Mouse (Mus musculus) cerebellum, adult 2 months (tissue): Measurements from ENCODE around the gene Tmub2. TPM values are rescaled to one million over a fixed set of nuclear protein-coding genes. Genes with fewer than 3 reads are reported as not detected.

Source experiments
- DNase-seq, 2 experiments: peaks; one replicate each; pipeline ENCODE4 v3.0.0; 2021
- H3K27ac ChIP-seq: fragments of 200-500 bp; 2 replicates; pipeline ENCODE4 v1.5.1; 2012; ENCODE audit warnings: low read length, control low read depth, inconsistent platforms; ENCODE audit not compliant: insufficient read depth
- H3K27me3 ChIP-seq: fragments of 200-500 bp; 2 replicates; pipeline ENCODE4 v1.6.1; 2012; ENCODE audit warnings: inconsistent platforms, mild to moderate bottlenecking, low read length, moderate library complexity; ENCODE audit not compliant: control insufficient read depth, insufficient read depth
- H3K4me1 ChIP-seq: fragments of 200-500 bp; 2 replicates; pipeline ENCODE4 v1.6.1; 2011; ENCODE audit warnings: low read length; ENCODE audit not compliant: control insufficient read depth, insufficient read depth
- H3K4me3 ChIP-seq: fragments of 200-500 bp; replicated peaks from 2 replicates; pipeline ENCODE3; 2011; ENCODE audit warnings: mild to moderate bottlenecking, low read depth, low read length, control low read depth; ENCODE audit not compliant: insufficient read depth
- CTCF ChIP-seq: fragments of 200-500 bp; IDR thresholded peaks from 2 replicates; pipeline ENCODE4 v1.5.1; 2011; ENCODE audit warnings: low read depth, mild to moderate bottlenecking, control low read depth, low read length, moderate library complexity, borderline replicate concordance; ENCODE audit not compliant: insufficient read depth
- POLR2A ChIP-seq: fragments of 200-500 bp; IDR thresholded peaks from 2 replicates; pipeline ENCODE4 v1.6.1; 2011; ENCODE audit warnings: low read length, control low read depth, borderline replicate concordance; ENCODE audit not compliant: insufficient read depth
- WGBS: fragments of 180-500 bp; shearing (Covaris S2); methylation state at CpG from one replicate; pipeline ENCODE4 v1.1.7; 2018; 5-methylcytosine and 5-hydroxymethylcytosine counted together
- polyA plus RNA-seq: library from polyadenylated mRNA; depleted of rRNA; stranded (reverse); fragments of >200 nt; gene quantifications from 2 replicates; pipeline ENCODE4 v1.2.3, GENCODE M21; 2012; rRNA removed

Tmub2 gene
- 82.7 and 85.3 TPM in 2 replicates for polyA plus RNA-seq

DNA sequence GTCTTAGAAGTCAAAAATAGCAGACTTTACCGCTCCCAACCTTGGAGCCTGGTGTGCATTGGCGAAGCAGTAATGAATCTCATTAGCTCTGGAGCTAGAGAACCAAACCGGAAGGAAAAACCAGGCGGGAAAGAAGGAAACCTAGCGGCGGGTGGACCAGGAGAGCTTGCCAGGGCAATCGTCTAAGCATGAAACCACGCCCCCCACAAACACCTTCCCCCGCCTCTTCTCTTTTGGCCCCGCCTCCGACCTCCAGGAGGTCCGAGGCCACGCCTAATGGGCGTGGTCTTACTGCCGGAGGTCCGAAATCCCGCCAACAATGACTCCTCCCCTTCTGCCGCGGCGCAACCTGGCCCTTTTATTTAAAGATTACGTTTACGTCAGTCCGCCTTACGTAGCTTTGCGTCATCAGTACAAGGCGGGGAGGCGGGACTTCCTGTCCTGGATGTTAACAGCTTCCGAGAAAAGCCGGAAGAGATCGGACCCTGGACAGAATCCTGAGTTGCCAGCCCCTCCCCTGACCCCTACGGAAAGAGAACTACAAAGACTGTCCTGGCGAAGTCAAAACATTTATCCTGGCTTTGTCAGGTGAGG, at the start of gene Tmub2:
Gene Tmub2, plus strand, starts transcription at position 431 of the 594 bp plus-strand sequence.
- peak within 1 kb of the TSS; percentile 97 for H3K4me3 ChIP-seq

DNA sequence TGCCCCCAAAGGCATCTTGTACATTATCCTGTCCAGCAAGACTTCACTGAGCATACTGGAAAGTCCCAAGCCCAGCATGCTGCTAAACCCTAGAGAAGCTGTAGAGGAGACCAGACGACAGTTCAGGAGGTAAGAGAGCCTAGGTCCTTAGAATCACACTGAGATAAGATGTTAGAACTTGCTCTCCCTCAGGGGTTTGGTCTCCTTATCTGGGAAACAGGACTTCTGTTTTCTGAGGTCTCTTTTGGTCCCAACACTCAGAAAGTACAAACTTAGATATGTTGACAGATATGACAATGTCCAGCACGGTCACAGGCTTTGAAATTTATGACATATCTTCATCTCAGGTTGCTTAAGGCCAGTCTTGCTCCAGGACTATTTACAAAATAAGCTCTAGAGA, 48.7 kb upstream of the Tmub2 start:
- H3K4me1 ChIP-seq, result no peaks in the 10 kb centered on the region
- TF ChIP-seq CTCF (no peak), POLR2A (no peak)
- DNase-seq, result no peak
- H3K4me3 ChIP-seq, result no peak overlapping the region
- 72% methylated on average over 2 of the region's 2 CpGs for WGBS
- H3K27ac ChIP-seq, result no peak overlapping the region
- no peaks in the 10 kb centered on the region for H3K27me3 ChIP-seq

More for the DNA sequence above, at the start of gene Tmub2:
- DNase-seq, result peak; percentile 96
- under 1% methylated on average over 32 of the region's 32 CpGs for WGBS
- Histone ChIP-seq H3K27ac (peak within 1 kb of the TSS; percentile 91), H3K4me1 (no peaks in the 10 kb centered on the region), H3K27me3 (no peaks in the 10 kb centered on the region)
- TF ChIP-seq POLR2A (no peak), CTCF (no peak)

DNA sequence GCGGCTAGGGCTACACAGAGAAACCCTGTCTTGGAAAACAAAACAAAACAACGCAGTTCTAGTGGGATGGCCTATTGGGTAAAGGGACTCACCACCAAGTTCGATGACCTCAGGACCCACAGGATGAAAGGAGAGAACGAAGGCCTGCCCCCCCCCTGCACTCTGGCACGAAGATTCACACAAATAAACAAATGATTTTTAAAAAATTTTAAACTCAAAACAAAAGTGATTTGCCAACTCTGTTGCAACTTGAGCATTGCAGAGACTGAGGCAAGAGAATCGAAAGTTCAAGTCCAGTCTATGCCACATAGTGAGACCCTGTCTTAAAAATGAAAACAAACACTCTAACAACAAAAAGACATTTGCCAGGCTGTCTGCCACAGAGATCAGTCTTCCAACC, 44.1 kb upstream of the Tmub2 start:
- 93% methylated on average over 6 of the region's 6 CpGs for WGBS
- Histone ChIP-seq H3K27me3 (no peaks in the 10 kb centered on the region), H3K4me3 (no peak overlapping the region), H3K4me1 (0 out of 2 replicates have a peak, but pooled peaks cover 3% of the 10 kb centered on the region), H3K27ac (no peak overlapping the region)
- no peak for DNase-seq
- TF ChIP-seq CTCF (no peak), POLR2A (no peak)

DNA sequence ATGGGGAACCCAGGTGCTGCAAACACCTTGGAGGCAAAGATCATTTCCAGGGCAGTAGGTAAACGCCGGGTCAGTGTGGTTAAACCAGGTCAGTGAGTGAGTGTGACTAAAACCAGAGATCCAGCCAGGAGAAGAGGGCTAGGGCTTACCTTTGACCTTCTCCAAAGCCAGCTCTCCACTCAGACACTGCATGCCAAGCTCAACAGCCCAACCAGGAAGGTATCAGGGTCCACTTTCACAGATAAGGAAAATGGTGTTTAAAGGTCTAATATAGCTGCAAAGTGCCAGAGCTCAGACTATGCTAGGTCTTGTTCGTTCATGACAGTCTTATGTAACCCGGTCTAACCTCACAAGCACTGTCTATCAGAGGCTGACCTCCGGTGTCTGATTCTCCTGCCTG, 43.5 kb upstream of the Tmub2 start:
- no peak for TF ChIP-seq CTCF
- TF ChIP-seq POLR2A, result no peak
- Histone ChIP-seq H3K27ac (no peak overlapping the region), H3K4me1 (0 out of 2 replicates have a peak, but pooled peaks cover 4% of the 10 kb centered on the region), H3K27me3 (no peaks in the 10 kb centered on the region), H3K4me3 (no peak overlapping the region)
- DNase-seq, result no peak
- WGBS, result 81% methylated on average over 5 of the region's 5 CpGs

DNA sequence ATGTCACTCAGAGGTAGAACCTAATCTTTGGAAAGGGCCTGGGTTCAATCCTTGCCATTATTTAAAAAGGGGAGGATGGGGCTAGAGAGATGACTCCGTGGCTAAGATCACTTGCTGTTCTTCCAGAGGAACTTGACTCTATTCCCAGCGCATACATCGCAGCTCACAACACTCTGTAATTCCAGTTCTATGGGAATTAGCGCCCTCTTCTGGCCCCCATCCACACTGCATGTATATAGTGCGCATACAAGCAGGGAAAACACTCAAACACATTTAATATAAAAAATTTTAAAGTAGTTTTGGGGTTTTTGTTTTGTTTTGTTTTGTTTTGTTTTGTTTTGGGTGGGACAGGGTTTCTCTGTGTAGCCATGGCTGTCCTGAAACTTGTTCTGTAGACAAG, 42.9 kb upstream of the Tmub2 start:
- 57% methylated on average over 5 of the region's 5 CpGs for WGBS
- H3K4me3 ChIP-seq, result no peak overlapping the region
- 0 out of 2 replicates have a peak, but pooled peaks cover 4% of the 10 kb centered on the region for H3K4me1 ChIP-seq
- DNase-seq, result no peak
- TF ChIP-seq CTCF, result no peak; the same call in 1 of the 2 replicates
- no peak for TF ChIP-seq POLR2A
- H3K27ac ChIP-seq, result no peak overlapping the region
- no peaks in the 10 kb centered on the region for H3K27me3 ChIP-seq

DNA sequence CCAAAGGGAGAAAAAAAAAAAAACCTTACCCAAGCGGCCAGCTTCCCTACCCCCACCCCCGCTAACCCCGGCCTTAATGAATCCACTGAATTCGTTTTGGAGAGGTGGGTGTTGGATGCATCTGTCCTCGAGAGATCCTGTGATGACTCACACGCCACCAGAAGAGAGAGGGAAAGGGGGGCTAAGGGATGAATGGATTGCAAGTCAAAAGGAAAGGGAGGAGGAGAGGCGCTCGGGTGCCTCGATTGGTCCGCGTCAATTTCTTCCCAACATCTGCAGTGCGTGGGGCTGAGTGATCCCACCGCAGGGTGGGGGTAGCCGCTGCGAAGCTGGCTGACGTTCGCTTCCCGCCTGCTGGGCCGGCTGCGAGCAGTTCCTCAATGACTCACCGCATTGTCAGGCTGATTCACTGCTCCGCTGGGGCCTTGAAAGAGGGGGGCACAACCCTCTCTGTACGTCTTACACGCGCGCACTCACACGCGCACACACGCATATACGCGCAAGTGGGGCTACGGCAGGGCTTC, 39.7 kb upstream of the Tmub2 start:
- peak; percentile 79 to 84 for DNase-seq
- TF ChIP-seq POLR2A, result no peak
- no peak for TF ChIP-seq CTCF
- Histone ChIP-seq H3K27ac (0 out of 2 replicates have a peak overlapping the region, but pooled peaks have one; percentile 12), H3K27me3 (no peaks in the 10 kb centered on the region), H3K4me3 (peak overlapping the region; percentile 63), H3K4me1 (0 out of 2 replicates have a peak, but pooled peaks cover 4% of the 10 kb centered on the region)
- under 1% methylated on average over 32 of the region's 32 CpGs for WGBS

DNA sequence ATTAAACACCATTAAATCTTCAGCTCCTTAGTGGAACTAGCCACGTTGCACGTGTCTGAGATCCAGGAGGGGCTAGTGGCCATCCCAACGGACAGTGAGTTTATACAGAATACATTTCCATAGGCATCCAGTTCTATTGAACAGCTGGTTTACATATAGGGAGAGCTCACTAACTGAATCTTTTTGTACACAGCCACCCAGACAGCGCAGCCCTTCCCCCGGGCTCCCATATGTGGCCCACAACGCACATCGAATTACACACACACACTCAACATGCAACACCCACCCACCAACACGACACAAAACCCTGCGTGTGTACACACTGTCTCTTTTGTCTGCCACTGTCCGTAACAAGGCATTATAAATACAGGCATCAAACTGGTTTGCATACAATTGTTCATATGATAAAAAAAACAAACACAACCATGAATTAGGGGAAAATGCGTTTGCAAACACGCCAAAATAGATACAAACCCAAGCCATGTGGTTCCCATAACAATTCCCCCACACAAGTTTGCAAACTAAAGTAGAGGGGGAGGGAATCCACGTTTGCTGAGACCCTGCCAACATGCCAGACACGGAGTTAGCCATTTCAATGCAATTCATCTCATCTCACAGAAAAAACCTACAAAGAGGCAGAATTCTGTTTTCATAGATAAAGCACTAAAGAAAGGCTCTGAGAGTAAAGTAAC, 39.0 kb upstream of the Tmub2 start:
- 58% methylated on average over 14 of the region's 14 CpGs for WGBS
- H3K4me1 ChIP-seq, result 0 out of 2 replicates have a peak, but pooled peaks cover 4% of the 10 kb centered on the region
- no peak for TF ChIP-seq CTCF
- TF ChIP-seq POLR2A, result no peak
- H3K27ac ChIP-seq, result no peak overlapping the region
- H3K27me3 ChIP-seq, result no peaks in the 10 kb centered on the region
- no peak for DNase-seq
- peak overlapping the region; percentile 63 for H3K4me3 ChIP-seq
